Mouse (Mus musculus) adrenal gland, postnatal 36 days (tissue): ENCODE data around the gene Tpx2. TPM values are rescaled to one million over a fixed set of nuclear protein-coding genes. Genes with fewer than 3 reads are reported as not detected.

Experiments used
- DNase-seq, 2 experiments: peaks; one replicate each; pipeline ENCODE4 v3.0.0; 2021; ENCODE audit warnings: mixed read lengths in 1 of 2
- total RNA-seq, 2 experiments: library from RNA; stranded (reverse); gene quantifications; 2 replicates each; pipeline ENCODE4 v1.2.3; 2021

The Tpx2 gene
- total RNA-seq, 2 experiments from 2014 or later, result 5.1 to 6.2 TPM

DNA sequence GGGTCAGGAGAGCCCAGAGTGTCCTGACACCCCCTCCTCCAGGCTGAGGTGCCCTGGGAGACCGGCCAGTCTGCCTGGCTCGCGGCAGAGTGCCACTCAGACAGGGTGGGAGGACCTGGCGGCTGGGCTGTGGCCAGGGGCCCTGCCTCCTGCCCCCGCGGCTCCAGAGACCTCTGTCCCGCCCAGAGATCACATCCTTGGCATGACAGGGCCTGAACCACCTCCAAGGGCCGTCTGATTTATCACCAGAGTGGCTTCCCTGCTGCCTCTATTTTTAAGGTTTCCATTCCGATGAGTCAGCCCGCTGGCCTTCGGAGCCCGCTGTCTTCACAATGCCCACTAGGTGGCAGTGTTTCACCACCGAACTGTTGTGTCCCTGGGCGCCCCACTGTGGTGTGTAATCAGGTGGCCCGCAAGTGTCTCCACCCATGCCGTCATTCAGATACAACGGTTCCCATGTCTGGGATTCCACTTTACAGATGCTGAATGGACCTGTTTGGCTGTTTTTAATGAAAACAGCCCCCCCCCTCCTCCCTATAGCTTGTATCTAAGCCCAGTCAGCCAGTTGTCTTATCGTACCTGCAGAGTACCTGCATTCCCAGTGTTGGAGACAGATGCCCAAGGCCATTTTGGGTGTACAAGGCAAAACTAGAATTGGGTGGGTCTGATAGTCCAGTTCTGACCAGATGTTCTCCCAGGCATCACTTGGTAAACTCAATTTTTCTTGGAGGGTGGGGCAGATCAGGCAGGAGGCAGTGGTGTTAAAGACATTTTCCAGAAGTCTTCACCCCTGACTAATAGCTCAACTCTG is 66.8 kb downstream of the Tpx2 start:
- peak; percentile 89 to 93 for DNase-seq

- no peak for DNase-seq
These were observed 67.7 kb downstream of the Tpx2 start for GRCm38 (mm10) chr2:152915453-152915852.

DNA sequence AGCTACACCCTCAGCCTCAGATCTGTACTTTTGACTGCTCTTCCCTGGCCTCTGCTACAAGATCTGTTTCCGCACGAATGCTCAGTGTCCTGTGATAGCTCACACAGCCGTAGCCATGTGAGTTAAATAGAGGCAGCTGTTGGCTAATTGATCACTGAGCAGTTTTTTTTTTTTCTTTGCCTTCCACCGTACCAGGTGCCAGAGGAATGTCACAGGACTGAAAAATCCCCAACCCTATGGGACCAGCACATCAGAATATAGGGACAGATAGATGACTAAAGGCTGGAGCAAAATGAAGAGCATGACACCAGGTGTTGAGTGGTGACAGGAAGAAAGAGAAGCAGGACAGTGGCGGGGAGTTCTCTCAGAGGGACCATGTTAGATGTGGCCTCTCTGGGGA is 68.3 kb downstream of the Tpx2 start:
- DNase-seq, result no peak

GRCm38 (mm10) chr2:152917671-152918070 is 69.9 kb downstream of the Tpx2 start:
- no peak for DNase-seq

DNA sequence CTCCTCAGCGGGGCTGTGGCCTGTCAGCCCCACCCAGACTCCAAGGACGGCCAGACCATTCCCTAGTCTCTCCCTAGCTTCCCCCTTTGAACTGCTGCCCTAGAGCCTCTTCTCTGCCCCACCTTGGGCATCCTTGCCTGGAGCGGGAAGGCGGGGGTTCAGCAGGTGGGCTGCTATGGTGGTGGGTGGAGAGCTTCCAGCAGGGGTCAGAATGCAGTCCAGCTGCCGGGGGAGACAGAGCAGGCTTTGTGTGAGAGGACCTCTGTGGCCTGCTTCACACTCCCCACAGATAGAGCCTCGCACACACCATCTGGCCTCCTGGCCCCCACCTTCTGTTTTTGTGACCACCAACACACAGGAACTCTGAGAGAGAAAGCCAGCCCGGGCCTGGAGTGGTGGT is 74.6 kb downstream of the Tpx2 start:
- no peak for DNase-seq

- no peak for DNase-seq
These were observed 75.9 kb downstream of the Tpx2 start for GRCm38 (mm10) chr2:152923621-152924020.

GRCm38 (mm10) chr2:152924128-152924527 is 76.4 kb downstream of the Tpx2 start:
- peak in 1 of 2 experiments; percentile 45 for DNase-seq

GRCm38 (mm10) chr2:152924543-152924942 is 76.8 kb downstream of the Tpx2 start:
- no peak for DNase-seq

DNA sequence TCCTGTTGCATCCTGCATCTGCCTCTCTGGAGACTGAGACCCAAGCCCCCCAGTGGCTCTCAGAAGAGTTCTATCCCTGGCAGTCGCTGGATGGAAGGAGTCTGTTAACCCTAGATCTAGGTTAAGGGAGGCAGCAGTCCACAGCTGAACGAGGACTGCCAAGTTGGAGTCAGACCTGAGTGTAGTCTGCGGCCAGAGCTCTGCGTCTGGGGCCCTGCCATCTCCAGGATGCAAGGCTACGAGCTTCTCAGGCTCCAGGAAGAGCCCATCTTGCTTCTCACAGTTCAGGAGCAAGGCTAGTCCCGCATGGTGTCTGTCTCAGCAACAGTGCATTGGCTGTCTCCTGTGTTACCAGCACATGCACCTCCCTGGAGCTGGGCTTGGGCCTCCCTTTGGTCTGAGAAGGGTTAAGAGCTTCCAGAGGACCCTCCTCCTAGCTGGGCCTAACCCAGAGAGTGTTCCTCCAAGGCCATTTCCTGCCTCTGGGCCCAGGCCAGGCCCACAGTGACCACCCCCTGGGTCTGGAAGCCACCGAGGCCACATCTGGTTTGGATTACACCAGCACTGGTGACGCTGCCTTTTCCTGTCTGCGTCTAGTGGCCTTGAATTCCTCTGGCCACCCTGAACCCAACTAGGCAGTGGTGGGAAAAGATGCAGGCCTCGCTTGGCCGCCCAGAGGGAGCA is 77.6 kb downstream of the Tpx2 start:
- DNase-seq, result peak; percentile 83 to 90

GRCm38 (mm10) chr2:152926896-152927295 is 79.1 kb downstream of the Tpx2 start:
- DNase-seq, result no peak

DNA sequence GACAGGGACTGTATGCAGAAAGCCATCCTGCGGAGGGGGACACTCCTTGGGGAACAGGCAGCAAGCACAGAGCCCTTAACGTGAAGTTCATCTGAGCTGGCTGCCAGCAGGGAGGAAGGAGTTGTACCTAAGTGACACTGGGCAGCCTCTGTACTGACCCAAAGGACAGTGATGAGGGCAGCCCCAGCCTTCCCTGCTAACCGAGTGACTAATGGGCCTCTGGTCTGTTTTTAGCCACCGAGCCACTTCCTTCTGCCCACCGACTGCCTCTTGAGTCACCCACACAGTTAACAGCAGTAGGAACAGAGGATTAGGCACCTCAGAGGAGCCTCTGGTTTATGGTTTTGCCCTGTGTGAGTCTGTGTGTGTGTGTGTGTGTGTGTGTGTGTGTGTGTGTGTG is 79.6 kb downstream of the Tpx2 start:
- peak; percentile 56 to 67 for DNase-seq

DNA sequence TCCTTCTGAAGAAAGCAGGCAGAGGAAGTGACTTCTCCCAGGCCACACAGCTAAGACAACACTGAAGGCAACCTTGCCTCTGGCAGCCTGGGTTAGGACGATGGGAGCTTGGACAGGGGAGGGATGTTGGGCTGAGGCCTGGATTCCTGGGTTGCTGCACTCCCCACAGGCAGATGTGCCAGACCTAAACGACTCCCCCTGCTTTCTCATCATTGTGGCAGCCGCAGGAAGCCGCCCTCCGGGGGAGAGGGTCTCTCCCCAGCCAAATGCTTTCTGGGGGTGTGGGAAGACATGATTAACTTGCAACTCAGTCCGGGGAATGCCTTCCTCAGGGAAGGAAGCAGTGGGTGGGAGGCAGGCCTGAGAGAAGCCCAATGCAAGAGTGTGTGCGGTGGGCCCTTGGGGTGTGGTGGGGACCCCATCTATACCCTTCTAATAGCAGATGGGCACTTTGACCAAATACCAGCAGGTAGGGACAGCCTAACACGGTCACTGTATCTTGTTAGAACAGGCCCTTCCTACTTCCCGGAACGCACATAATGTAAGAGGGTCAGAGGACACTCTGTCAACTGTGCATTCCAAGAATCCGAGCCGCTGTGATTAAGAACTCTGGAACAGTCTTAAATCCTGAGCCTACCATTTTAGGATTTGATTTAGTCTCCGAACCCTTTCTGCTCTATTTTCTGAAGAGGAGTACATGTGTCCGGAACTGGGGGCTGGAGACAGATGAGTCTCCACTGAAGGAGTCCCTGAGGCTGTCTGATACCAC is 80.6 kb downstream of the Tpx2 start:
- no peak for DNase-seq

DNA sequence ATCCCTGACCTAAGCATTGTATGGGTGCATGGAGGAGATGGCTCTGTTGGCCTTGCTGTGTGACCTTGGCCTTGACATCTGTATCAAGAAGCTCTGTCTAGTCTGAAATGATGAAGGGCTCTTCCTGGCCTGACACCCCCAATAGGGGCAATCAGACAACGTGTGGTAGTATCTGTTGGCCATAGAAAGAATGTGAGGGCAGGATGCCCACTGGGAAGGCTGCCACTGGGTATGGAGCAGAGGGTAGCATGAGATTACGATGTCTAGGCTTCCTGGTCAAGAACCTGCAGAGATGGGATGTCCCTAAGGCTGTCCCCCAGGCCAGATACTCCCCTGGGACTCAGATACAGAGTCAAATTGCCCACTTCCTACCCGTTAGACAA is 81.2 kb downstream of the Tpx2 start:
- DNase-seq, result no peak

DNA sequence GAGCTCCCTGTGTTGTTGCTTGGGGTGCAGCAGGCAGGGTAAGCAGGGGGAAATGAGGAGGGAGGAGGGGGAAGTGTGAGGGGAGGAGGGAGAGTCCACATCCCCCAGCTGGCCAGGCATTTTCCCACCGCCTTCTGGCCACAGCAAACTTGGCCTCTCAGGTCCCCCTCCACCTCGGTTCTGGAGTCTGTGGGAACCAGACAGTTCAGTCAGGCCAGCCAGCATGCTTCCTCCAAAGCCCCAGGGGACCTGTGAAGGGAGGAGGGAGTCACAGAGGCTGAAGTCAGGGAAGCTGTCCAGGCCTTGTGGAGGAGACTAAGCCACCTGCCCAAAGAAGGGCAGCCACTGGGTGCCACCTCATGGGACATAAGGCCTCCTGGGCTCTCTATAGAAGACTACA is 82.5 kb downstream of the Tpx2 start:
- DNase-seq, result peak in 1 of 2 experiments; percentile 53

DNA sequence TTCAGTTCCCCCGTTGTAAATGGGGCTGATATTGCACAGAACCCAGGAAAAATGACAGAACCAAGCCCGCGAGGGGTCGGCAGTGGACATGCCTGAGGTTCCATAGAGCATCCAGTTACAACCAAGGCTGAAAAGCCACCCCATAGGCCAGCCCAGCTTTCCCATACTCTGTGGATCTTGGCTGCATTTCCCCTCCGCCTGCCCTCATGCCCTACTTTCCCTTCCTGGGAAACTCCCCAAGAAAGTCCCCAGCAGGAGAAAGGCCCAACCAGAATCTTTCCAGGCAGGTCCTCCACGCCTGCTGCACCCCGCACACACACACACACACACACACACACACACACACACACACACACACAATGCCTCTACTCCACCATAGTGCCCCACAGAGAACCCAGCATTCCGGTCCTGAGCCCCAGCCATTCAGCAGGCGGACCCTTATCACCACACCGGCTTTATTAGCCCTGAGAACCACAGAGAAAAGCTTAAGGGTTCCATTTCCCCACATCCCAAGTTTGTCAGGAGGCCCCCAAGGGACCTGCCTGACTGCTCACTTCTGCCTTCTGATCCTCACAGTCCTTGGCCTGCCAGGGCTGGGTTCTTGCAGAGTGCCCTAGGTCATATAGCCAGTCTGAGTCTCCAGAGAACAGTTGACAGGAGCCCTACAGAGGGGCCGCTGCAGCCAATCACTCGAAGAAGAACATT is 83.8 kb downstream of the Tpx2 start:
- DNase-seq, result no peak

DNA sequence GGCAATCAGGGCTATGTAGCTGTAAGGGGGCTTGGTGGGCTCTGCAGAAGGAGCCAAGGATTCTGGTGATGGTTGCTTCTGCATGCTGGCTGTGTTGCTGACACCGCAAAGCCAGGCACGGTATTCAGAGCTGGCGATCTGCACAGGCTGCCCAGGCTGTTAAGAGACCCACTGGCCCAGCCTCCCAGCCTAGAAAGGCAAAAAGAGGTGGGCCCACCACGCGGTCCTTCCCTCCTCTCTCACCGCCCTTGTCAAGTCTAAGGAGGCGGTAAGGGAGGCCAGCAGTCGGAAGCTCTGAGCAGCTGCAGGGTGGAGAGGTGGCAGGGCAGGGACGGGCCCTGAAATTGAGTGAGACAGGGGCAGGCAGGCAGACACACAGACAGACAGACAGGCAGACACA is 85.3 kb downstream of the Tpx2 start, which contains the start of gene Foxs1:
TSS of gene Foxs1 (minus strand) at position 161 of the 400 bp plus-strand sequence.
- DNase-seq, result no peak

- peak; percentile 83 to 84 for DNase-seq
These were observed 85.8 kb downstream of the Tpx2 start for GRCm38 (mm10) chr2:152933614-152934013.

DNA sequence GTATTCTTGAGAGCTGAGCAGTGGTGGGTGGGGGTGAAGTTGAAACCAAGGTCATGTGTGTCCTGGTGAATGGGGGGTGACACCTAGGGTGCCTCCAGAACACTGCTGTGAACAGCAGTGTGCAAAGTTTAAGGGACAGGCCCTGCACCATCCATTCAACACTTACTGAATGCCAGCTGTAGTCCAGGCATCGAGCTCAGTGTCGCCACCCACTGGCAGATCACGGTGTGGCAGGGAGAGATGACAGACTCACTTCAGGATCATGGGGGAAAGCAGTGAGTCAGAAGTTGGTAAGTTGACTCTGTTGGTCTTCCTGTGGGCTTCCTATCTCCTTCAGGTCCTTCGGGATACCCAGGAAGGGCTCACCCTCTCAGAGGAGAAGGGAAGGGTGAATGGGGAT is 92.1 kb downstream of the Tpx2 start:
- DNase-seq, result peak; percentile 70 to 77

- DNase-seq, result no peak
These were observed 93.3 kb downstream of the Tpx2 start for GRCm38 (mm10) chr2:152941106-152941505.

DNA sequence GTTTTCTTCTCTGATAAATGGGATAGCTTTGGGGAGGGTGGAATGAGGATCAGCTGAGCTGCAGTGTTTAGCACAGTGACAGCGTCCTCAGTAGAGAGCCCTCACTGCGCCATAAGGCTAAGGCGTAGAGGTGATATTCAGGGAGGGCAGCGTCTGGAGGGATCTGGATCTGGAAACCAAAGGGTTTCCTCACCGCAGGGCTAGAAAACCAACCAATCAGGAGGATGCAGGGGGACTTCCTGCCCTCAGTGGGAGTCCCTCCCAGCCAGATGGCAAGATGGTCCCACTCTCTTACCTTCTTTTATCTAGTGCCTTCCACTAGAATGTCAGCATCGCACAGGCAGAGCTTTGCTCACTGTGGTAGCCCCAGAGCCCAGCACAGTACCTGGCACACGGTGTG is 94.0 kb downstream of the Tpx2 start:
- no peak for DNase-seq

GRCm38 (mm10) chr2:152942898-152943515 is 95.2 kb downstream of the Tpx2 start:
- DNase-seq, result peak; percentile 49 to 61

DNA sequence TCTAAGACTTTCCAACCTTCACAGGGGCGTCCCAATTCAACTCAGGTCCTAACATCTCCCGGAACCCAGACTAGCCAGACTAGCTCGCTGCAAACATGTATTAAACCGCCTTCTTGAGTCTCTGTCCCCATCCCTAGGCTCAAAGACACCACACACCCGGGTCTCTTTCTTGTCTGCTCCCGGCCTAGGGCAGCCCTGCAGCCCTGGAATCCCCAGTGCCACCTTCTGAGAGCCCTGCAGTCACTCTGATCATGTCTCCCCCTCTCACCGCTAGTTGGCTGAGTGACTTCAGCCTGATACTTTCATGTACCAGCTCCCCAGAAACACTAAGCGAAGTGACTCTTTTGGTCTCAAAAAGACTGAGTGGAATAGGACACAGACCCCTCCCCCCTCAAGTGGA is 95.8 kb downstream of the Tpx2 start:
- no peak for DNase-seq
